Mouse (Mus musculus): Measurements from ENCODE around the gene Depdc5.
"Not testable (repeated sequence)": the region's sequence is repeated elsewhere in the genome, so short reads cannot be mapped to it uniquely, and the experiment has no call there.

Depdc5 gene

DNA sequence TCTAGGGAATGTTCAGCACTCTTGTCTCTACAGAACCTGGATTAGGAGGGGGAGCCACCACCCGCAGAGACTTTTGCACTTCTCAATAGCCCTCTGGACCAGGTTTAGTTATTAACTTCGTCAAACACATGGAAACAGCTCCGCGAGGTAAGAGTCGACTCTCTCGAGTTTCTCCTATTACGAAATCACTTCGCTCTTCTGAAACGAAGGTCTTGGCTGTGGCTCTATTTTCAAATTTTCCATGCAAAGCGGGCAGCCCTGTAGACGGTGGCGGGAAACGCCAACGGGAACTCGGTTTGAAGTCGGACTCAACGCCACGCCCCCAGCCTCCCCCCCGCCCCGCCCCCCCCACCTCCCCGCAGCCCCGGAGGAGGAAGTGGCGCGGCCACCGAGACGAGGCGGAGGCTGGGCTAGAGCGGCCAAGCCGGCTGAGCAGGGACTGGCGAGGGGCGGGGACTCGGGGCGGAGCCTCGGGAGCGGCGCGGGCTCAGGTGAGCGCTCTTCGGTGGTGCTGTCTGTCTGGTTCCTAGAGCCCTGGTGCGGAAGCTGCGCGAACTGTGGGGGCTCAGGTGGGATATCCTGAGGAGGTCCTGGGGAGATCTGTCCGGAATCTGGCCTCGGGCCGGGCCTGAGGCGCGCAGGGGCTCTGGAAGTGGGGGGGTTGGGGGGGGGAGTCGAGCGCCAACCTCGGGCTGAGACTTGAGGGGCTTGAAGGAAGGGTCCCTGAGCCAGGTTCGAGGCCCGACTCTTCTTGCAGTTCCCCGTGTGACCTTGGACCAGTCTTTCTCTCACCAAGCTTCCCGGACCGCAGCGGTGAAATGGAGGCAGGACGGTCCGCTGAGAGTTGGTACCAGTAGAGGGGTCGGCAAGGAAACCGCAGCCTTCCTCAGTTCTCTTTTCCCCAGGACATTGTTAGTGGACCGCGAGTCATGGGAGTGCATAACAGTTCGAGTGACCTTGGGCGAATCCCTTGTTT is at the start of gene Depdc5:
Gene Depdc5 (plus strand): TSS at position 449 of the 976 bp plus-strand sequence.
- DNase-seq: peak; percentile 99

DNA sequence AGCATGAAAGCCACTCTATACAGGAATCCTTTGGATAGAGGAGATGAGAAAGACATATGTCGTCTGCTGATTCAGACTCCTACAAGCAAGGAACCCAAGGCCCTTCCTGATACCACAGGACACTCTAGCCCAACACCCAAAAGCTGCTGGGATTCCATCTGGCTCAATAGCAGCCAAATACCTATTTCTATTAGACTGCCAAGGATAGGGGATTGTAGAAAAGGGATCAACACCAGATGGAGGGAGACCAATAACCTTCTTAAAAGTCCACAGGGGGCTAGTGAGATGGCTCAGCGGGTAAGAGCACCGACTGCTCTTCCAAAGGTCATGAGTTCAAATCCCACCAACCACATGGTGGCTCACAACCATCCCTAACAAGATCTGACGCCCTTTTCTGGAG is 48.1 kb upstream of the Depdc5 start:
- DNase-seq: no peak

DNA sequence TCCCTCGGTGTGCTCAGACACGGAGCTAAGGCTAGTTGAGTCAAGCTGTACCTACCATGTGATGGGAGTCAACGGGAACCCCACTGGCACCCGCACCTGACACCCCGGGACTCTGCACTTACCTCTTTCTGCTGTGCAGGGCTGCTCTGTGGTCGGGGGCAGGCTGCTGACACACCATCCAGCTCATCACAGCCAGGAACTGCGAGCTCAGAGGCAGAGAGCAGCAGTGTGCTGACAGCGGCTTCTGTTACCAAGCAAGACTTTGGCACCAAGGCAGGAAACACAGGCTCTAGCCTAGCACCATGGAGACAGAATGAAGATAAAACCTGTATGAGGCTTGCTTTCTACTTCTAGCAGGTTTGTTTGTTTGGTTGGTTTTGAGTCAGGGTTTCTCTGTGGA is 43.0 kb upstream of the Depdc5 start:
- no peak for DNase-seq

DNA sequence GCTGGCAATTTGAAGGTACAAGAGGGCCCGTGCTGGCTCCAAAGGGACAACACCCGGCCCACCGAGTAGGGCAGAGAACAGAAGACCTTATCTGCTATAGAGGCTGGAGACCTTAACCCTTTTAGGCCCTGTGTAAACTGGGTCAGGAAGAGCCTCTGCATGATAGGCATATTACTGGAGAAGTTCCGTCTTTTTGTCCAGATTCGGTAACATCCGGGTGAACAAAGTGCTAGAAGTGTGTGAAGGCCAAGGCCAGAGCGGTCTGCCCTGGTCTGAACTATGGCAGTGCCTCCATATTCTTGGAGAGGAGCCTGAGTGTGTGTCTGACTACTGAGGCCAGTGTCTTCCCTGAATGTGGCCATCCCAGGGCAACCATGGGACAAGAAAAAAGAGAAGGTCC is 36.5 kb upstream of the Depdc5 start, which contains the start of gene Gm20671:
Gene Gm20671 (minus strand): TSS at position 101 of the 400 bp plus-strand sequence.
- DNase-seq: no peak

DNA sequence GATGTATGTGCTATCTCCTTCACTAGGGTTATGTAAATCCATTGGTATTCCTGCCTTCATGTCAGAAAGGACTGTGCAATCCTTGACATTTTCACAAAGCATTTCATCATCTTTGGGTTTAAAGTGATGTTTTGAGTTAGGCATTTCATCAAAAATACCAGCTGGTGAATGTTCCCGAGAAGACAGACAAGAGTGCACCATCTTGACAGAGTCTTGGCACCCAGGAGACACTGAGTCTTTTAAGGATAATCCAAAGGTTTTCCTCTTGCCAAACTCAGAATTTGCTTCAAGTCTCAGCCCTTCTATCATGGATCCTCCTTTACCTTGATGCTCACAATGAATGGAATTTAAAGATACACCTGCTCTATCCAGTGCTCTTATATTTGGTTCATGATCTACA is 34.7 kb upstream of the Depdc5 start:
- DNase-seq: not testable (repeated sequence)

DNA sequence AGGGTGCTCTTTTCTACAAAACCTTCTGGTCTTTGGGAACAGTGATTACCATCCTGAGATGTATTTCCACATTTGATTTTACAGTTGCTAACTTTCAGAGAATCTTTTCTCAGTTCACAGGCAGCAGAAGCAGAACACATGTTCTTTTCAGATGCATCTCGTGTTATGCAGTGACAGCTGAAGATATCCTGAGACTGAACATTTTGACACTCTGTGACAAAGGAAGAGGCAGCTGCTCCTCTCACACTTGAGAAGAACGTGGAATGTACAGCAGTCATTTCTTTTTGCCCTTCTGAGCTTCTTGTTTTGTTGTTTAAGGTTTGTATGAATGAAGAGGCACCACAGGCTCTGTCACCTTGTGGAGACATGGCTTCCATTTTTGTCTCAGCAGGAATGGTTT is 33.4 kb upstream of the Depdc5 start:
- no peak for DNase-seq

DNA sequence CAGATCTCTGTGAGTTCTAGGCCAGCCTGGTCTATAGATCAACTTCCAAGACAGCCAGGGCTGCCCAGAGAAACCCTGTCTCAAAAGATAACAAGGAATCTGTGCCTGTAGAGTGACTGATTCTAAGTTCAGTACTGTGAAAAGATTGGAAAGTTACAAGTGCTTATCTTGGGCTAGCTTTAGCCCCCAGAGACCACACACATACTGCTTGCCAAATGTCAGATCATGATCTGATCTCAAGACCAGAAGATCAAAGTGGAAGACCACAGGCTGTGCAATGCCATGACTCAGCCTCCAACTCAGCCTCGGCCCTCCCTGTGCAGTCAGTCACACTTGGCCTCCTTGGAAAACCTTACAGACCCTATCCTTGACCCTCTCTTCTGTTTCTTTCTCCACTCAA is 29.0 kb upstream of the Depdc5 start:
- DNase-seq: no peak

DNA sequence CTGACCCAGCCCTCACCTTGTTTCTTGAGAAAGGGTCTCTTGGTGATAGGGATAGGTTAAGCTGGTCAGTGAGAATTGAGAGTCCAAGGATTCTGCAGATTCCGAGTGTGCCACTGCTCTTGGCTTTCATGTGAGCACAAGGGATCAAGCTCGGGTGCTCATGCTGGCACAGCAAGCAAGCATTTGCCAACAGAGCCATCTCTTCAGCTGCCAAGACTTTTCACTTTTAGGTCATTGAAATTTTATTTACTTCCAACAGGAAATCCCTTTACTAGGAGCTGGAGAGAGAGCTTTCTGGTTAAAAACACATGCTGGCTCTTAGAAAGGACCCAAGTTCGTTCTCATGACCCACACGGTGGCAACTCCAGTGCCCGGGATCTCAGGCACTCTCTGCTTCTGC is 26.5 kb upstream of the Depdc5 start:
- DNase-seq: no peak

DNA sequence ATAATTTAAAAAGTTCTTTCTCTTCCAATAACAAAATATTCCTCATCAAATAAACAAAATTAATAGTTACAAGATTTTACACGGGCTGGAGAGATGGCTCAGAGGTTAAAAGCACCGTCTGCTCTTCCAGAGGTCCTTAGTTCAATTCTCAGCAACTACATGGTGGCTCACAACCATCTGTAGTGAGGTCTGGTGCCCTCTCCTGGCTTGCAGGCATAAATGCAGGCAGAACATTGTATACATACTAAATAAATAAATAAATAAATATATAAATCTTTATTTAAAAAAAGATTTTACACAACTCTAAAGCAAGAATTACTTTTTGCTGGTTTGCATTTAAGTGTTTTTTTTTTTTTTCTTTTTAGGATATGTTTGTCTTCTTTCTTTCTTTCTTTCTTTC is 23.5 kb upstream of the Depdc5 start:
- DNase-seq: no peak

DNA sequence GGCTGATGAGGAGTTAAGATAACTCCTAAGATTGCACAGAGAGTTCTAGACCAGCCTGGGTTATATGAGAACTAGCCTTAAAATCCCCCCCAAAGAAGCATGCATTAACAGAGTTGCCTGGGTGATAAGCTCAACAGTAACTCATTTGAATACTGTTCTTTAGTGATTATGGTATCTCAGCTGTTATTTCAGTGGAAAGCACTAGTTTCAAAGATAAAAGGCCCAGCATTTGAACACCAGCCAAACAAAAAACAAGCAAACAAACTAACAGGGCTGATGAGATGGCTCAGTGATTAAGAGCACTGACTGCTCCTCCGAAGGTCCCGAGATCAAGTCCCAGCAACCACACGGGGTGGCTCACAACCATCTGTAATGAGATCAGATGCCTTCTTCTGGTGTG is 14.3 kb upstream of the Depdc5 start:
- no peak for DNase-seq

DNA sequence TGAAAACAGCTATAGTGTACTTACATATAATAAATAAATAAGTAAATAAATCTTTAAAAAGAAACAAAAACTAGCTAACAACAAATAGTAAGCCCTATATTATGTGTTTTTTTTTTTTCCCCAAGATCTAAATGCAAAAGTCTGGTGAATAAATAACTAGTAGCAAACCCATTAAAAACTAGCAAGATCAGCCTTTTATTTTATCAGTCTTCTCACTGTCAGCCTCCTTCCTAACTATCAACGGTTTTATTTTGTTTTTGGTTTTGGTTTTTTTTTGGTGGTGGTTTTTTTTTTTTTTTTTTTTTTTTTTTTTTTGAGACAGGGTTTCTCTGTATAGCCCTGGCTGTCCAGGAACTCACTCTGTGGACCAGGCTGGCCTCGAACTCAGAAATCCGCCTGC is 13.9 kb upstream of the Depdc5 start:
- not testable (repeated sequence) for DNase-seq

DNA sequence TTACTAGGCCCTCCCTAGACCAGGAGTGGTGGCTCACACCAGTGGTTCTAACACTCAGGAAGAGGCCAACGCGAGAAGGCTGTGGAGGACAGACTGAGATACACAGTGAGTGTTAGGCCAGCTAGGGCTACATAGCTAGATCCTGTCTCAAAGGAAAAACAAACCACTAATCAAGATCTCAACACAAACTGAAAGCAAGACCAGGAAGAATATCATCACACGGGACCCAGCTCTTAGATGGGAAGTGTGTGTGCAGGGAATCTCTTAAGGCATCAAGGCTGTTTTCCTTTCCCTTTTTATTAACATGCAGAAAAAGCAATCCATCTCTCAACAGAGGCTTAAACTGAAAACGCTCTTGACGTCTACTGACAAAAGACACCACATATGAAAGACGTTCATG is 11.5 kb upstream of the Depdc5 start:
- no peak for DNase-seq

DNA sequence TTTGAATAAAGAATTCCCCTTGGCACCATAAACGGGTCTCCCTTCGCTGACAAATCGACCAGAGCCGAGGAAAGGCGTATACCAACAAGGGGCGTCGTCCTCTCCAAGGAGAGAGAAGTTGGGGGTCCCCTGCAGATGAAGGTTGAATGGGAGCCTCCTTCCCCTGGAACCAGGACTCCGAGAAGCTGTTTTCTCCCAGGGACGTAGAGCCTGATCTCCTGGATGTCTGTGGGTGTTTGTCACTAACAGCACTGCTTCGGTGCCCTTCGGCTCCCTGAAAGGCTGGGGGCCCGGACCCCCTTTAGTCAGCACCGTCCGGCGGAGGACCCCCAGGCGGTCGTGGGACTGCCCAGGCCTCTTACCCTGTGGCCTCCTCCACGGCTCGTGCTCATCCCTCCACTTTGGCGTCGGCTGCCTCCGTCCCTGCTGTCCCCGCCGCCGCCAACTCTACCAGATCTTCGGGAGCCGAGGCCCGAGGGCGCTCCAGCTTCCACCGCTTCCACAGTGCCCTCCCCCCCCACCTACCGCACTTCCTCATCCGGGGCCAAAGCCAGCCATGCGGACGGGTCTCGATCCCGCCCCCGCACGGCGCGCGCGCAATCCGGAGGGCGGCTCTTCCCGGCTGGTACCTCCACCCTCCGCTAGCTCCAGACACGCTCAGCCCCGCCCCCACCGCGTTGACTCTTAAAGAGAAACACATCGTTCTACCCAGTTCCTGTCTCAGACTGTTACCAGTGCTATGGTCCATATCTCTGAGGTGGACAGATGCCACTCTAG is 9.6 kb upstream of the Depdc5 start, which contains the start of gene Prr14l:
Gene Prr14l (minus strand): TSS at position 526 of the 777 bp plus-strand sequence.
- DNase-seq: peak; percentile 100

DNA sequence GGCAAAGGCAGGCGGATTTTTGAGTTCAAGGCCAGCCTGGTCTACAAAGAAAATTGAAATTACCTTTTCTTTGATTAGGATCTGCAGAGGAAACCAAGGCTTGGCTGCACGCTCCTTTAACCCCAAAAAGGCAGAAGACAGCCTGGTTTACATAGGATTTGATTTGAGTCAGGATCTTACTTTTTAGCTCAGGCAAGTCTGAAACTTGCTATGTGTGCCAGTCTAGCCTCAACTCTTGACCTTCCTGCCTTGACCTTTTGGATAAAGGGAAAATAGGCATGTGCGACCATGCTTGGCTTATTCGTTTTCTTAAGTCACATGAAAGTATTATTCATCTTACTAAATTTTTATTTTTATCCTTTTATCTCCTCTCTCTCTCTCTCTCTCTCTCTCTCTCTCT is 8.7 kb upstream of the Depdc5 start:
- DNase-seq: no peak

DNA sequence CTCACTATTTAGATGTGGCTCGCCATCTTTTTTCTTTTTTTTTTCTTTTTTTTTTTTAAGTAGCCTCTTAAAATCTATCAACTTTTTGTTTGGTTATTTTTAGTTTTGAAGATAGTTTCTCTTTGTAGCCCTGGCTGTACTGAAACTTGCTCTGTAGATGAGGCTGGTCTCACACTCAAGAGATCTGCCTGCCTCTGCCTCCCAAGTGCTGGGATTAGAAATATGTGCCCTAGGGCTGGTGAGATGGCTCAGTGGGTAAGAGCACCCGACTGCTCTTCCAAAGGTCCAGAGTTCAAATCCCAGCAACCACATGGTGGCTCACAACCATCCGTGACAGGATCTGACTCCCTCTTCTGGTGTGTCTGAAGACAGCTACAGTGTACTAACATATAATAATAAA is 8.2 kb upstream of the Depdc5 start:
- DNase-seq: not testable (repeated sequence)

DNA sequence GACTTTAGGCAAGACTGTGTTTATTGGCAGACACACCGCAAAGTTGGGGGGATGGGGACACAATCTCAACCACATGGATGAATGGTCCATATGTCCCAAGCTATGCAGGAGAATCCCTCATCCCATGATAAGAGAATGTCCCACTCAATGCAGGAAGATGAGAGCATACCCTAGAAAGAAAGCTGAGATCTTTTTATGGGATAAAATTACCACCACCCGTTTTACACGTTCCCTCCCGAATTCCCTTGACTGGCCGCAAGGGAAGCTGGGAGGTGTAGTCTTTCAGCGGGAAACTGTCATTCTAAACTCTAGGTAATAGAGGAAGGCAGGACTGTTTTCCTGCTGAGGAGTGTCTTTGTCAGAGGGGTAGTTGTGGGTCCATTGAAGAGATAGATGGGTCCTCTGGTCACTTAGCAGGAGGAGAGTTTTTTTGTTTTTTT is 5.7 kb upstream of the Depdc5 start:
- DNase-seq: peak; percentile 91

DNA sequence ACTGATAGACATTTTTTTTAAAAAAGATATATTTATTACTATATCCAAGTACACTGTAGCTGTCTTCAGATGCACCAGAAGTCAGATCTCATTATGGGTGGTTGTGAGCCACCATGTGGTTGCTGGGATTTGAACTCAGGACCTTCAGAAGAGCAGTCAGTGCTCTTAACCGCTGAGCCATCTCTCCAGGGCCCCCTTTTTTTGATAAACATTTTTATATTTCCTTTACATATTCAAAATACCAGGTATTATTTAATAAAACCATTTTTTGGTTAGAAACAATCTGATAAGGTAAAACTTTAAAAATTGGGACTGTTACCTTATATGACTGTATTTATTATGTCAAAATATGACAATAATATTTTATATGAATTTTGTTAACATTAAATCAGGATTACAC is 2.4 kb upstream of the Depdc5 start:
- no peak for DNase-seq

DNA sequence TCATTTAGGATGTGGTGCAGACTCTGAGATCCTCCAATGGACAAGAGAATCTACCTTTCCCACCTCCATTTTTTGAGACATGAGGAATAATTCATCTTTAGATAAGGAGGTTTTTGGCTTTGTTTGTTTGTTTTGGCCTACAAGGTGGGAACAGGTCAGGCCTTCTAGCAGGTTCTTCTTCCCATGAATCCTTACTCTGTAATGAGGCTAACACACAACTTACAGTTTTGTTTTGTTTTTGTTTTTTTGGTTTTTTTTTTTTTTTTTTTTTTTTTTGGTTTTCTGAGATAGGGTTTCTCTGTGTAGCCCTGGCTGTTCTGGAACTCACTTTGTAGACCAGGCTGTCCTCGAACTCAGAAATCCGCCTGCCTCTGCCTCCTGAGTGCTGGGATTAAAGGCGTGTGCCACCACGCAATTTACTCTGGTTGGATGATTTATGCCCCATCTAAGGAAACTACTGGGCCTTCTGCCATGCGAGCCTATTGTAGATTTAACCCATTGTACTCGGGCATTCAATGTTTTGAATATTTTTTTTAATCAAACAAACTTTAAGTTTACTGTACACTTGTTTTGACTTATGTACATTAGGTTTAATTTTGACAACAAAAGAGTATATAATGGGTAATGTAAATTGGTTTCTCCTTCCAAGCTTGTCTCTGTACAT is 900 bp upstream of the Depdc5 start:
- no peak for DNase-seq

DNA sequence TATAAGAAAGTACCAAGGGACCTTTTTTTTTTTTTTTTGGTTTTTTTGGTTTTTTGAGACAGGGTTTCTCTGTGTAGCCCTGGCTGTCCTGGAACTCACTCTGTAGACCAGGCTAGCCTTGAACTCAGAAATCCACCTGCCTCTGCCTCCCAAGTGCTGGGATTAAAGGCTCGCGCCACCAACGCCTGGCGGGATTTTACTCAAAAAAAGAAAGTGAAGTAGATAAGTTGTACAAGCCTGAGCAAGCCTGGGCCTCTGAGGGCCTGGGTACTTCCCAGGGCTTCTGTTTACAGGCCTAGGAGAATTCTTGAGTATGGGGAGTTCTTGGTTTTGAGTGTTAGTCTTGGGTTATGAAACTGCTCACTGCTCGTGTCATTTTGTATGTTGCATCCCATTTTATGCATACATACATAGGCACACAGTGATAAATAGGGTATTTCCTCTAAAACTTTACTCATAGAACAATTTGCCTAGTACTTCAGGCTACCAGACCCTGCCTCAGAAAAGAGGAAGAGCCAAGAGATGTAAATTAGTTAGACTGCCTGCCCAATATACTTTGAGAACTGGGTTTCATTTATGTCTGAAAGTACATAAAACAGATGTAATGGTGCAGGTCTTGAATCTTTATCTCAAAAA is 6.0 kb downstream of the Depdc5 start:
- no peak for DNase-seq

DNA sequence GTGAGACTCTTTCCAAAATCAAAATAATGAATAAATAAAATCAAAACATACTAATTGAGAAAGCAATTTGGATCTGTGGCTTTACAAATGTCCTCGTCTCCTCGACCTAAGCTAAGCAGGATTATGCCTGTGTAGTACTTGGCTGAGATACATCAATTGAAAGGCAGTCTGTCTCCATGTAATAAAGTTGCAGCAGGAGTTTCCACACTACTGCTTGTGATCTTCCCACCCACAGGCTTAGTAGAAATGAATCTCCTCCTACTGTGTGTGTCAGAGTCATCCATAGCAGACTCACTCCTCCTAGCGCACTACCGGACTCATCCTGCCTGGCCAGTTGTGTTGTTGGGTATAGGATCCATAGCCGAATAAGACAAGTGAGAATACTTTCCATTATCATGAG is 8.8 kb downstream of the Depdc5 start:
- DNase-seq: peak; percentile 34

DNA sequence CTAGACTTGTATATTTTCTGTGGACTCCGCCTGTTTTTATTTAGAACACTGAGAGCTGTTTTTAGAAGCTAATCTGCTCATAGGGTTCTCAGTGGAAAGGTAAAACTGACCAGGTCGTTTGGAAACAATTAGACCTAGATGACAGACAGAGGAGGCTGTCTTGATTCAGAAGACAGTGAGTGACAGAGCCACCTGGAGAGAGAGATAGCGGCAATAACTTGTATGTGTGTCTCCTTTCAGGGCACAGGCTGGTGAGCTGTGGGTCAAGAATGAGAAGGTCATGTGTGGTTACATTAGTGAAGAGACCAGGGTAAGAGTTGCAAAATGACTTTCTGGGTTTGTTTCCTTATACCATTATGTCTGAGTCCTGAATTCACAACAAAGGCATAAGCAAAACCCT is 23.2 kb downstream of the Depdc5 start:
- DNase-seq: peak; percentile 61

DNA sequence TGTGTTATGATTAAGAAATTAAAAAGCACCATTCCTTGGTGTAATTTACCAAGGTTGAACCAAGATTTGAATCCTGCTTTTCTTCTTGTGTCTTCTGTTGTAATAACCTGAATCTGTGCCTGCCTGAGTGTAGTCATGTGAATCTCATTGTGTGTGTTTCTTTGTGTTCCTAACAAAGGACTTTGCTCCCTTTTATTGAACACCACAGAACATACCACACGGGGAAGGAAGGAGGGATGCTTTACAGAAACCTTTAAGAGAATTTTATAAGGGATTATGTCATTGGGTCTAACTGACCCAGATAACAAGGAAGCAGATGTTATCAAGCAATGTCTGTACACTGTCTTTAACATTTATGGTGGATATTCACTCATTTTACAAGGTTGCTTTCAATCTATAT is 44.0 kb downstream of the Depdc5 start:
- no peak for DNase-seq

DNA sequence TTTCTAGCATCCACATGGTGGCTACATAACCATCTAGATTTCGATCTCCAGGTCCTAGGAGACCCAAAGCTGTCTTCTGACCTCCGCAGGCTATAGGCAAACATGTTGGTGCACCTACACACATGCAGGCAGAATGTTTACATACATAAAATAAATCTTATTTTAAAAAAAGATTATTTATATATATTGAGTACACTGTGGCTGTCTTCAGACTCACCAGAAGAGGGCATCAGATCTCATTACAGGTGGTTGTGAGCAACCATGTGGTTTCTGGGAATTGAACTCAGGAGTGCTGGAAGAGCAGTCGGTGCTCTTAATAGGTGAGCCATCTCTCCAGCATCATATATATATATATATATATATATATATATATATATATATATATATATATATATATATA is 50.6 kb downstream of the Depdc5 start:
- no peak for DNase-seq
